Mouse (Mus musculus): ENCODE data around the gene Naa35.

DNA sequence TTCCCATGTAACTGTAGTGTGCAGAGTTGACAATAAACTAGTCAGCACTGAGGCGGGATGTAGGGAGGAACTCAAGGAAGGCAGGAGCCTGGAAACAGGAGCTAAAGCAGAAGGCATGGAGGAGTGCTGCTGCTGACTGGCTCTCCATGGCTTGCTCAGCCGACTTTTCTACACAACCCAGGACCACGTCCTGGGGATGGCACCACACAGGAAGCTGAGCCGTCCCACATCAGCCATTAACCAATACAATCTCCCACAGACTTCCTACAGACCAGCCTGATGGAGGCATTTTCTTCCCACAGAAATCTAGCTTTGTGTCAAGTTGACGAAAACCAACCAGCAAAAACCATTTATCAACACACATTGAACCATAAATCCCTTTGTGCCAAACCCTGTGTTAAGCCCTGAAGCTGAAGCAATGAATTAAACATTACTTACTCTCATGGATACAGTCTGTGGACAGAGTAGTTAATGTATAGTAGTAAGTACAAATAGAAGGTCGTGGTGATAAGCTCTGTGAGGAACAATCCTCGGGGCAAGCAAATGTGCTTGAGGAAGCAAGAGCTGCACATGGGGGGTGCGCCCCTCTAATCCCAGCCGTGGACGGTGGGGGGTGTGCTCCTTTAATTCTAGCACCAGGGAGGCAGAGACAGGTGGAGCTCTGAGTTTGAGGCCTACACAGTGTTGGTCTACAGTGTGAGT, 20.3 kb downstream of the Naa35 start:
- TF ChIP-seq GATA1 (IDR thresholded peaks at IDR 0.05; ENCODE audit: low read length): no peak
- no peak for TF ChIP-seq TAL1 (IDR thresholded peaks at IDR 0.05; ENCODE audit: low read length)
